Mouse (Mus musculus) lung, postnatal 4 days (tissue): ENCODE measurements around the gene Ccnt1.

Experiments used
- DNase-seq, 2 experiments: peaks; one replicate each; pipeline ENCODE4 v3.0.0; 2021

Ccnt1 gene

DNA sequence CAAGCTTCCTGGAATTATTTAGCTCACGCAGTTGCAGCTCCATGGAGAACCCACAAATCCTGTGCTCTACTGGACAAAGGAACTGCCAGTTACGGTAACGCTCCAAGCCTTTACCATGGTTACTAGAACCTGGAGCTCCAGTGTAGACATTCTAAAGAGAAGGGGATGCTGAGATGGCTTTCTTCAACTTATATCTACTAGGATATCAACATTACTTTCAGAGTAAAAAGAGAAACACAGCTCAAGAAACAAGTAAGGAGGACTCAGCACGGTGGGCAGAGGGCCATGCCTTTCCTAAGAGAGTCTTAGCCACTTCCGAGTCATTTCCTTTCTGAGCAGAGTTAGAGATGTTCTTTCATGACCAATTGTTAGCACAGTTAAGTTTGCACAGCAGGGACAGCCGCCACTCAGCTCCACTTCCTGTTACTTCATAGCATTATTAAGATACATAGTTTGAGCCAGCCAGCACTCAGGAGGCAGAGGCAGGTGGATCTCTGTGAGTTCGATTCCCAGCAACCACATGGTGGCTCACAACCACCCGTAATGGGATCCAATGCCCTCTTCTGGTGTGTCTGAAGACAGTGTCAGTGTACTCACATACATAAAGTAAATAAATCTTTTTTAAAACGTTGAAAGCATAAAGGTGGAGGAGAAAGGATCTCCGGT lies at the start of gene Ccnt1, which contains the start of gene 4930415O20Rik:
TSS of gene Ccnt1 (minus strand) at position 51 of the 666 bp plus-strand sequence.
TSS of gene 4930415O20Rik (plus strand) at position 132 of the 666 bp plus-strand sequence.
- DNase-seq = no peak

DNA sequence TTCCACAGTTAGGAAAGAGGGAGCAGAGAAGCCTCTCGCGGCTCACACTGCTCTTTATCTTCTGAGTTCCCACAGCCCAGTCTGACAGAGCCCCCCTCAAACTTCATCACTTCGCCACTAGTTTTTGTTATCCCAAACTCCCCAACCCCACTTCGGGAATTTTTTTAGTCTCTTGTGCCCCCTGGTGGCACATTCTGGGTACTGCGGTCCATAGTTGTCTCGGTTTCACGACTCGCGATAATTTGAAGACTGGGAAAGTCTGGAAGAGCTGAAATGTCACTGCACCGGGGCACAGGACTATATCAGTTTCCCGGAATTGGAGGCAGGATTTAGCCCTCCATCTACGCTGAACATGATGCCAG lies 46.4 kb upstream of the Ccnt1 start:
- DNase-seq = peak; percentile 70 to 87

DNA sequence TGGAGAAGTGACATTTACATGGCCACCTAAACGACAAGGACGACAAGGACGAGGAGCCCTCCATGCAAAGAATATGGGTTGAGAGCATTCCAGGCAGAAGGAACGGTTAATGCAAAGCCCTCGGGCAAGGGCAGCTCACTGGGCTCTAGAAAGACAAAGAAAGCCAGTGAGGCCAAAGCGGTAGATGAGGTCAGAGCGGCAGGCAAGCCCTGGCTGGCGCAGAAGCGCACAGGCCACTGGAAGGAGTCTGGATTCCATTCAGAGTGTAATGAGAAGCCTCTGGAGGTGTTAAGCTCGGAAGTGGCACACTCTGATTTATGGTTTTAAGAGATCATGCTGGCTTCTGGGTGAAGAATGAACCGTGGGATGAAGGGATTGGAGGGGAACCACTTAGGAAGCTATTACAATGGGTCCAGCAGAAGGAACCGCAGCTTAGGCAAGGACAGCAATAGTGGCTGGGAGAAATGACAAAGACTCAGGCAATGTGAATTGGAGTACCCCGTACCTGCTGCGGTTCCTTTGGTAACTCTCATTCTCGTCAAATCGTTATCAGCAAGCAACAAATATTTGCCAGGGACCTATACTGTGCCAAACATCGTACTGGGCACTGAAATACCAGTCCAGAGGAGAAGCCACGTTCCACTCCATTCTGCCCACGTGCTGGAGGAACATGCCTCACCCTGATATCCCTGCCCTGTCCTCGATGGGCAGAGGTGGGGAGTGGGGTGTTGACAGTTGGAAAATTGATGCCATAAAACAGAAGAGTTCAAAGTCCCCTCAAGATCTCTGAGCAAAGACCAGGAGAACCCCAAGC lies 45.8 kb upstream of the Ccnt1 start:
- no peak for DNase-seq

DNA sequence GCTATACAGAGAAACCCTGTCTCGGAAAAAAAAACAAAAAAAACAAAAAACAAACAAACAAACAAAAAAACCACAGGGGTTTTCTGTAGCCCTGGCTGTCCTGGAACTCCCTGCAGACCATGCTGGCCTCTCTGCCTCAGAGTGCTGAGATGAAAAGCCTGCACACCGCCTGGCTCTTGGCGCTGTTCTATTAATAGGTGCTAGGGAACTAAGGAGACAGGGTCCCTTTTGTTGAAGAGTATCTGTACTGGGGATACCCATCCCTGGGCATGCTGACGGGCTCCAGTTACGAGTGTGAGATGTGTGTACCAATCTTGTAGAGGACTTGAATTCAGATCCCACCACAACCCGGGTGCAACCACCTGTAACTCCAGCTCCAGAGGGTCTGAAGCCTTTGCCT lies 45.0 kb upstream of the Ccnt1 start:
- no peak for DNase-seq

DNA sequence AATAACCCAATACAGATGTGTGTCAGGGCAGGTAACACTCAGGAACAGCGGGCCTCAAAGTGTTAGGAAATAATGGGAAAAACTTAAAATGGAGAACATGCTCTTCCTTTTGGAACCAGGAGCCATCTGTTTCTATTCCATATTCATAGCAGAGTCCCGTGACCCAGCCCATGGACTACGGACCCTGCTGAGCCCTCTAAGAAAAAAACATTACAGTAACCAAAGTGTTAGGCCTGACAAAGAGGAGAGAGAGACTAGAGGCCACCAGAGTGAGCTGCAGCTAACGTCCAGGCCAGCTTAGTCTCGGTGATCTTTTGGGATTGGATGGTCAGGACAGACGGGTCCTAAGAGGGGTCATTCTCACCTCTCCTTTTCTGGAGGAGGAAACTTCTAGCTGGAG lies 44.2 kb upstream of the Ccnt1 start:
- DNase-seq = no peak

DNA sequence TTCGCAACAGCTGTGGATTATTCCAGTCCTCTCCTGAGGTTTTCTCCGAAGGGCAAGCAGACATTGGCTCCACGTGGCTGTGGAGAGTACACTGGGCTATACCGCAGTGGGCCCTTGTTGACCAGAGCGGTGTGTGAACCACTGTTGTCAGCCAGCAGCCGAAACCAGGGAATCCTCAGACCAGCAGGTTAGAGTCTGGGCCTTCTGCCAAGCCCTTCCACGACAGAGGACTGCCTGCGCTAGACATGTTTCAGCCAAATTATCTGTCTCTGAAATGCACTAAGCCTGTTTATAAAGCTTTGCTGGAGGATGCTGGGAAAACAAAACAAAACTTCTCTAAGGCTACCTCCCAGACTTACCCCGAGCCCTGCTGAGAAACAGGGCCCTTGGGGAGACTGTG lies 43.8 kb upstream of the Ccnt1 start:
- DNase-seq = peak in 1 of 2 experiments; percentile 50

DNA sequence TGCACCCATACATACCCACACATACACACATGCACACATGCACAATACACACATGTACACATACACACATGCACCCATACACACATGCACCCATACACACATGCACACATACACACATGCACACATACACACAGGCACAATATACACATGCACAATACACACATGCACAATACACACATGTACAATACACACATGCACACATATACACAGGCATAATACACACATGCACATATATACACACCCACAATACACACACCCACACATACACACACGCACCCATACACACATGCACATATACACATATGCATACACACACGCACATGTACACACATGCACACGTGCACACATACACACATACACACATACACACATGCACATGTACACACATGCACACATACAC lies 41.5 kb upstream of the Ccnt1 start:
- DNase-seq = no peak

DNA sequence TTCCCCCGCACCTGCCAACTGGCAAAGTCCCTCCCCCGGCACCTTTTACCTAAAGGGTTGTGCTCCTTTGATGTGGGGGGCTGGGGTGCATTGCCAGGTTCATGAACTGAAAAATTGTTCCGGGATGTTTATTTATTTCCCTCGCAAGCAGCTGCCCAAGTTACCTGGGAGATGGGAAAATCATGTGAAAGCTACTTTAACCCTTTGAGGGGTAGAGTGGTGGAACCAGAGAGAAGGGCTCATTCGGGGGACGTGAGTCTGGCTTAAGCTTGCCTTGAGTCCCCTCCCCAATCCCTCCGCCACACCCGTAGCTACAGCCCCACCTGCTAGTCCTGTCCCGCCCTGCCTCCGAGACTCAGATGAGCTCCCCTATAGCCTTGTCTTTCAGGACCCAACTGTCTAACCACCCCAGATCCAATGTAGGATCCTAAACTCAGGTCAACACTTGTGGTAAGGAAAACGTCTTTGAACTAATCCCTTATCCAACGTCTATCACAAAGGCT lies 39.5 kb upstream of the Ccnt1 start:
- no peak for DNase-seq

DNA sequence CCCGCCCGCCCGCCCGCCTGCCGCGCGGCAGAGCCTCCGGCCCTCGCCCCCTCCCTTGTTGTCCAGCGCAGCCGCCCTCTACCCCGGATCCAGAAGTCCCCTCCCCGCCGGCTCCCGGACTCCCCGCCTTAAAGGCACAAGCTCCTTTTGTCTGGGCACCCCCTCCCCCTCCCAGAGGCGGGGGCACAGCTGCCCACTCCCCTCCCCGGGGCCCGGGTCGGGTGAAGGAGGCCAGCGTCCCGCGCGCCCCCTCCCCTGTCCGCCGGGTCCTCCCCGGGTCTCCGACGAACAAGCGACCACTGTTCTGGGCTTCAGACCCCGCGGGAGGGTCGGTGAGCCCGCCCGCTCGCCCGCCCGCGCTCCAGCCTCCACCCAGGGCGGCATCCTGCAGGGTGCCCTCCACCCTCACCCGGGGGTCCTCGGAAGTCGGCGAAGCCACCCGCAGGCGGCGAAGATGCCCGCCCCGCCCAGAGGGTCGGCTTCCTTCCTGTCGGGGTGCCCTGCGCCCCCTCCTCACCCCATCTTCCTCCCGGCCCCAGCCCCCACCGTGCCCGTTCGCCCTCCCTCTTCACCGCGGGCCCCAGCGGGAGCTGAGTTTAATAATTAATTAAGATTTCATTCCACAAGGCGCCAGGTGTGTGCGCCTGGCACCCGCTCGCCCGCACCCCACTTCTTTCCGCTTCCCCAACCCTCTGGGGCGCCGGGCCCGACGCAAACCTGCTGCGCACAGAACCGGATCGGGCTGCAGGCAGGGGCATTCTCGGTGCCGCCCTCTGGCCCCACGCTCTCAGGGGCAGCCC lies 38.8 kb upstream of the Ccnt1 start, which contains the start of gene Adcy6:
TSS of gene Adcy6 (minus strand) at position 746 of the 800 bp plus-strand sequence.
- peak; percentile 86 to 91 for DNase-seq

DNA sequence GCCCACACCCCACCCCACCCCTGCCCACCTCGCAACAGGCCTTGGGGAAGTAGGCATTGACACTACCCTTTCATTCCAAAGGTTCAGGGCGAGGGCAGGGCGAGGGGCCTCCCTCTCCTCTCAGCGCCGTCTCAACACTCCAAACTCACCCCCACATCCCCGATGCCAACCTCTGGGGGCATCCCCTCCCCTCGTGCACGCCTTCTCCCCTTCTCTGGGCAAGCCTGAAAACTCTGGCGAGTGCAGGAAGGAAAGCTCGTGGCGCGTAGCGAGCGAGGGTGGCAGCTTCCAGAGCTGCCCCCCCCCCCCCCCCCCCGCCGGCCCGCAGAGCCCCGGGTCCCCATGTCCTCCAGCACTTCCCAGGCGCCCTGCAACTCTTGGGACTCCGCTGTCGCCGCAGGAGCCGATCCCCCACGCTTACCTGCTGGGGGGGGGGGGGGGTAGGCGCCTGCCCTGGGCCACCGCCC lies 38.1 kb upstream of the Ccnt1 start:
- peak; percentile 41 to 43 for DNase-seq

DNA sequence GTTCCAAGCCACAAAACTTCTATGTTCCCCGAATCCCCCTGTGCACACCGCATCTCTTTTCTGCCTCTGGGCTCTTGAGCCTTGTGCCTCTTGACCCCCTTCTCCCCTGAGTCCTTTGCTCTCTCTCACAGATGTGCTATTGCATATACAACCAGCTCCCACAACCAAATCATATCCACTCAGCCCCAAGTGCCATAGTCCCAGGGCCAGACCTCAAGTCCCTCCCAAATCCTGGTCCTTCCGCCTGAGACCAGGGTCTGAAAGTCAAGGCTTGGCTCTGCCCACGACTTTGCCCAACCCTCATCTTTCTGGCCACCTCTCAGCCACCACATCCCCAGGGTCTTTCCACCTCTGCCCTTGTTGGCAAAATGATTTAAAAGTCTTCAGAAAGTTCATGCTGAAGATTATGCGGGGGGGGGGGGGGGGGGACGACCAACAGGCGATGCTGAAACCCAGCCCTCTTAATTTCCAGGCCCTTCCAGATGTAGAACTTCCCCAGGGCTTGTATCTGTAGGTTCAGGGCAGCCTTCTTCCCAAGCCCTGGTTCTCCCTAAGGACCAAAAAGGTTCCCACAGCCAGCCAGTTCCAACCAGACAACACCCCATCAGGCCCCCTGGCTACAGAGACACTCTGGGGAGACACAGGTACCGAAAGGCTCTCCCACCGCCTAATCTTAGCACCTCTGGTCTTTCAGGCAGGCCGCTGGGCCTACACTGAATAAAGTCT lies 37.5 kb upstream of the Ccnt1 start:
- no peak for DNase-seq

DNA sequence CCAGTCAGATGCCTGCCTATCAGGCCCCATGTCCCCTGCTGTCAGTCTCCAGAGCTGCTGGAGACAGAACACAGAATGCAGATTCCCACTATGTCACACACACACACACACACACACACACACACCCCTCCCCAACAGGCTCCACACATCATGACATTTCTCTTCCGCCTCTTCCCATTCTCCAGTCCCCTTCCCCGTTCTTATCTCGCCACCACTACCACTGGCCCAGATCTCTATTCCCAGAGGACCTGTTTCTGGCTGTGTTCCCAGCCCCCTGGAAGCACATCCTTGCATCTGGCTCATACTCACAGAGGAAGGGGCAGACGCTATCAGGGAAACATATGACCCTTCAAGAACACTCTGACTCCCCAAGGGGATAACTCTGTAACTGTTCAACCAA lies 36.8 kb upstream of the Ccnt1 start:
- peak; percentile 41 to 62 for DNase-seq

DNA sequence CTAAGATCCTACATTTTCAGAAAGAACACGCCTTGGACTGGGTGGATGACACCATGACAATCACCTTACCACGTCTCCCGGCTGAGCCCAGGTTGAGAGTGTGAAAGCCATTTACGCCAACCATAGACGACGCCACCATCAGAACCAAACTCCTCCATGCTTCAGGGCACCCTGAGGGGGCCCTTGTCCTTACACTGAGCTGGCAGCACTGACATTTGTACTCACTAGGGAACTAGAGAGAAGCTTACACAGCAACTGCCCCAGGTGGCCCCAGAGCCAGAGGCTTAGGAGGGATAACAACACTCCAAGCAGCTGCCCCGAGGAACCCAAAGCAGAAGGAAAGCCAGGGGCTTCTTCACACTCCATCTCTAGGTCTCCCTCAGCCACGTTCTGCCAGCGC lies 36.0 kb upstream of the Ccnt1 start:
- no peak for DNase-seq

DNA sequence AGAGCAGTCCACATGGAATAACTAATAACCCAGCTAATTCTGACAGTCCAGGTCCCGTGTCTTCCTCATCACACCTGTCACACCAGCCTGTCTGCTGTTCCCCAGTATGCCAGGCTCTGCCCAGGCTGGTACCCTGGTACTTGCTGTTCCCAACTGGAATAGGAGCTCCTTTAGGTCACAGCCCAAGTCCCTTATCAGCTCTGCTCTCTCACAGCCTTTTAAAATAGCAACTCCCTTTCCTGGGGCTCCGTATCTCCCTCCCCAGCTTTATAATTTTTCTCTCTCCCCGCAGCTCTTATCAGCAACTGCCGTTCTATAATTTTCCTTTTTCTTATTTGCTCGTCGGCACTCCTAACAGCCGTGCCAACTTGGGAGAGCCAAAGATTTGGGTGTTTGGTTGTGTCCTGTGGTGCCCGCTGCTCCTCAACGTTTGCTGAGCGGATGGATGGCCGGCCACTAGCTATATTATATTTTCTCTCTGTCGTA lies 35.4 kb upstream of the Ccnt1 start:
- no peak for DNase-seq

DNA sequence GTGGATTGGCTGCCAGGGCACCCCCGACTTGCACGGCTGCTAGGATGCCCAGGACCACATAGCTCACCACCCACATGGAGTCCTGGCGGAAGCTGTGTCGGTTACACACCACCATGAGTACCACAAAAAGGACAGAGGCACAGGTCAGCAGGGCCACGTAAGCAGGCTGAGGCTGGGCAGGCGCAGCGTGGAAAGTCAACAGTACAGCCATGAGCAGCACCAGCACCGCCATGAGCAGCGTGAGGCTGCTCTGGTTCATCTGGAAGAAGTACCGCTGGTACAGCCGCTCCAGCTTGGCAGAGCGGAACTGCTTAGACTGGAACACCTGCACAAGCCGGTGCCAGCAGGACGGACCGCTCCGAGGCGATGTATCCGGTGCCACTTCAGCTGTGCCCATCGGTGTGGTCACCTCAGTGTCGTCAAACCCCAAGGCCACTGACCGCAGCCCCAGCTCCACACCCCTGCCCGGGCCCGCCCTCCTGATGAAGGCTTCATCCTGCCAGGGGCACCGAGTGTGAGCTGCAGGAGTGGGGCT lies 33.4 kb upstream of the Ccnt1 start:
- no peak for DNase-seq

DNA sequence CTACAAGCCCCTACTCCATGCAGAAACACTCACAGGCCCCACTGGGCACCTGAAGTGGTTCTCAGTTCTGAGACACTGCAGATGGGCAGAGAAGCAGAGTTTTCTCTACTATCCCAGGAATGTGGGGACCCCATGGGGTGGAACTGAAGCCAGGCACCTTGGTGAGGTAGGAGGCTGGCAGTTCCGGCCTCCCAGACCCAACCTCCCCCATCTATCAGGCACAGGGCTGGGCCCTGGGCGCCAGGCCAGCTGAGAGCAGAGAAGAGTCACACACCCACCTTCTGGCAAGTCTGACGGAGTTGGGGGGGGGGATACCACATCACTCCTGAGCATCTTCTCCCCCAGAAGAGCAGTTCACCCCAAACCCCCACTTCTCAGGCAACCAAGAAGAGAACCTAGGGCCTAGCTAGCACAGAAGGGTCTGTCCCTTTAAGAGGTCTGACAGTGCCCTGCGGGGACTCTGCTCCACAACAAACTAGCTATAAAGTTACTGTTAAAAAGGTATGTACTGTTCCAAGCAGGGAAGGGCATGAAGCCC lies 32.3 kb upstream of the Ccnt1 start:
- DNase-seq = peak in 1 of 2 experiments; percentile 31

DNA sequence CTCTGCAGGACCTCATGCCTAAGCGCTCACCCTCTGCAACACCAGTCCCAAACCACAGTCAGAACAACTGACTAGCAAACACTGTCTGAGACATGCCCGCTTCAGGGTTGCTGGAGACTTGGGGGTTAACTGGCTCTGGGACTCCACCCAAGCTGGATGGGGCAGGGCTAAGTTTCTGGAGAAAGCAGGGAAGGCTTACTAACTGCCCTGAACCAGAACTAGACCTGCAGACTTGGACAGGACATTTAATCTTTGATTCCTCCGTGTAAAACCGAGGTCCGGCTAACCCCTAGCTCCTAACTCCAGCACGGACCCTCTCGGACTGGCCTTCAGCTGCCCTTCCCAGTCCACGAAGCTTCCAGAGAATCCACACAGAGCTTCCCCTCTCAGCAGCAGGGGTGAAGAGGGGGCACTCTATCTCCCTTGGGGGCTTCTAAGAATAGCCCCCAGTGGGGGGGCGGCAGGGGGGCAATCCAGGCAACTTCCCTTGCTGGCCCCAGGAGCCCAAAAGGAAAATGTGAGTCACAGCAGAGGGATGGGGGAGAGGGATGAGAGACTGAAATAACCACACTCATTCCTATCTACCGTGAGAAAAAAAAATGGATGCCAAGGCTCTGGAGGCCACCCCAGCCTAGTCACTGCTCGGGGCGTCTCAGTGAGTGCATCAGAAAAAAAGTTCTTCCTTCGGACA lies 31.6 kb upstream of the Ccnt1 start:
- DNase-seq = peak in 1 of 2 experiments; percentile 60

DNA sequence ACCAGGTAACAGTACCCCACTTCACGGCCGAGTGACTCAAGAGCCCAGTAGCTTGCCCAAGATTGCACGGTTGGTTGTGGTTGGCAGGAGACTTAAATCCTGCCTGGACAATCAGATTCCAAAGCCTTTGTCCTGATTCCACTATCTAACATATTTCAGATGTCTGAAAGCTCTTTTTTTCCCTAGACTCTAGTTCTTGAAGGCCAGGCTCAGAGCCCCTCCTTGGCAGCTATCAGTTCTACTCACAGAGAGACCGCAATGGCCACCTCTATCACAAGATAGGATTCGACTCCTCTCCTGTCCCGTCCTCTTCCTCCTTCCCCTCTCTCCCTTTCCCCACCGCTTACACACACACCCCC lies 31.1 kb upstream of the Ccnt1 start:
- peak in 1 of 2 experiments; percentile 8 for DNase-seq

DNA sequence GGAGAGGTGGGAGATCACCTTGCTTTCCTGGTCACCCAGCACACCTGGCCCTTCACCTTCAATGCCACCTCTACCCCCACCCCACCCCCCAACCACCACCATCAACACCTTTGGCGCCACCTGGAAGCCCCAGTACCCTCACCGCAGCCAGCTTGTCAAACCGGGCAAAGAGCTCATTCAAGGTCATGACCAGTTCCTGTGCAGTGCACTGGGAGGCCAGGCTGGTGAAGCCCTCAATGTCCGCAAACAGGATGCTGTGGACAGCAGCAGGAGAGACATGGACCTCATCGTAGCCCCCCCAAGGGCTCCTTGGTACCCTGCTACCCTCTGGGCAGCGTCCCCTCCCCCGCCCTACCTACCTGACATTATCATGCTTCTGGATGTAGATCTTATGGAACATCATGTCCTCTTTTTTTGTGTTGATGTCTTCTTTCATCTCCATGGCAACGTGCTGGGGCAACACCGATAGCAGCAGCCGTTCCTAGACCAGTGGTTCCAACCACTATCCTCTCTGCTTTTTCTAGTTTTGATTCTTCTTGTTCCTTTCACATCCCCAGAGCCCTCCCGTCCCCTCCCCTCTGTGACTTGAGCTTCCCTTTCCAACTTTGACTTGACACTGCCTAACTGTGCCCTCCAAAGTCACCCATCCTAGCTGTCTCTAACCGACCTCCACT lies 29.4 kb upstream of the Ccnt1 start:
- DNase-seq = no peak

DNA sequence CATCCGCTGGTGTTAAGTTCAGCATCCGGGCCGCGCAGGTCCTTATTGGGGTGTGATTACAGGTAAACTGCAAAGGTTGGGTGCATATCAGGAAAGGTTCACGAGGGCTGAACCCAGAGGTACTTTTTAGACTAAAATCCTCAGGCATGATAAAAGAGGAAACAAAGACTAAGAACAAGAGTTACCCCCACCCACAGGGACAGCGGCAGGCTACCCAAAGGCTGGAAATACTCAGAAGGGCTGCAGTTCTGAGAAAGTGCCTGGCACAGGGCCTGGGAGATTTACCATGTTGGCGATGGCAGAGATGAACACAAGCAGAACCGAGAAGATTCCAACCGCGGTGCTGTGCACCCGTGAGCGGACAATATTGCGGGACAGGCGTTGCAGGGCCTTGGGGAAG lies 25.9 kb upstream of the Ccnt1 start:
- no peak for DNase-seq

DNA sequence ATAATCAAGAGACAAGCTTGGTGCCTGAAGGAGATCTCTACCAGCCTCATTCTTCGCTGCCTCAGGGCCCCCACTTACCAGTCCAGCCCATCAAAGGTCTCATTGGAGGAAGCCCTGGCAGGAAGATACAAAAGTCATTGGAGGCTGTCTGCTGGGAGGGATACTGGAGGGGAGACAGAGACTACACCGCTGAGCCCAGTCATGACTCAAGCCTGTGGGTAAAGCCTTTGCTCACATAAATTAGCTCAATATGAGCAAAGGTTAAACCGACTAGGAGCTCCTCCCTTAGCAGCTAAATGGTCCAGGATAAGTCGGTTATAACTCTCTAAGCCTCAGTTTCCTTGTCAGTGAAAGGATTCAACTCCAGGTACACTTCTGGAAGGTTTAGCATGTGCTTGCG lies 24.3 kb upstream of the Ccnt1 start:
- DNase-seq = no peak
